Mouse (Mus musculus) liver, adult 2 months (tissue): ENCODE measurements at regions not wholly inside any gene's neighbourhood (a gene's known extent, or its start where the extent isn't known, plus 50 kb on each side); places are given as distances from the start of the nearest gene placed in this dataset.

Source experiments
- CTCF ChIP-seq: fragments of 200-500 bp; IDR thresholded peaks from 2 replicates; pipeline ENCODE4 v1.5.1; 2011; ENCODE audit warnings: low read depth, low read length, control low read depth
- POLR2A ChIP-seq: fragments of 200-500 bp; IDR thresholded peaks from 2 replicates; pipeline ENCODE4 v1.6.1; 2011; ENCODE audit warnings: low read length, control low read depth; ENCODE audit not compliant: insufficient read depth; ENCODE audit errors: extremely low read depth

- TF ChIP-seq CTCF: no peak
- TF ChIP-seq POLR2A: no peak
These were observed 380.2 kb upstream of the Auts2 start for GRCm38 (mm10) chr5:132923365-132923764.
